Mouse (Mus musculus) limb, embryonic 14.5 days (tissue): ENCODE measurements around the gene Prcd. TPM values are rescaled to one million over a fixed set of nuclear protein-coding genes. Genes with fewer than 3 reads are reported as not detected.

Experiments used
- ATAC-seq: fragments of 200-750 bp; cut with Nextera tagmentation; 2 replicates; pipeline ENCODE4 v1.8.0; 2017; ENCODE audit warnings: low read depth, moderate number of reproducible peaks, moderate TSS enrichment; ENCODE audit not compliant: low FRiP score
- DNase-seq: peaks from one replicate; pipeline ENCODE4 v3.0.0-alpha.2; 2015; ENCODE audit warnings: low spot score
- H3K27ac ChIP-seq: fragments of 300-500 bp; sonication (generic); replicated peaks from 2 replicates; pipeline ENCODE4 v1.5.1; 2014; ENCODE audit warnings: low read depth, mild to moderate bottlenecking, low read length, moderate library complexity, mixed read lengths
- H3K27me3 ChIP-seq: fragments of 300-500 bp; sonication (generic); 2 replicates; pipeline ENCODE4 v1.6.1; 2014; ENCODE audit warnings: low read length, mixed read lengths; ENCODE audit not compliant: control insufficient read depth, insufficient read depth
- H3K36me3 ChIP-seq: fragments of 300-500 bp; sonication (generic); 2 replicates; pipeline ENCODE4 v1.6.1; 2014; ENCODE audit warnings: mild to moderate bottlenecking, low read length, moderate library complexity, mixed read lengths; ENCODE audit not compliant: control insufficient read depth, insufficient read depth
- H3K4me1 ChIP-seq: fragments of 300-500 bp; sonication (generic); 2 replicates; pipeline ENCODE4 v1.6.1; 2014; ENCODE audit warnings: antibody characterized with exemption, low read length, mixed read lengths; ENCODE audit not compliant: control insufficient read depth, insufficient read depth
- H3K4me2 ChIP-seq: fragments of 300-500 bp; sonication (generic); replicated peaks from 2 replicates; pipeline ENCODE4 v1.6.1; 2014; ENCODE audit warnings: low read depth, mild to moderate bottlenecking, low read length, moderate library complexity; ENCODE audit not compliant: severe bottlenecking
- H3K4me3 ChIP-seq: fragments of 300-500 bp; sonication (generic); replicated peaks from 2 replicates; pipeline ENCODE4 v1.5.1; 2014; ENCODE audit warnings: low read length
- H3K9ac ChIP-seq: fragments of 300-500 bp; sonication (generic); 2 replicates; pipeline ENCODE4 v1.6.1; 2014; ENCODE audit warnings: mild to moderate bottlenecking, low read depth, low read length, moderate library complexity; ENCODE audit not compliant: severe bottlenecking
- H3K9me3 ChIP-seq: fragments of 300-500 bp; sonication (generic); 2 replicates; pipeline ENCODE4 v1.6.1; 2016; ENCODE audit warnings: low read length; ENCODE audit not compliant: control insufficient read depth
- POLR2A ChIP-seq: fragments of 200-500 bp; IDR thresholded peaks from 2 replicates; pipeline ENCODE4 v1.8.0; 2012; ENCODE audit warnings: inconsistent platforms, mild to moderate bottlenecking, moderate library complexity, borderline replicate concordance; ENCODE audit not compliant: insufficient read depth, insufficient read length; ENCODE audit errors: extremely low read depth
- WGBS: fragments of 180-500 bp; shearing (Covaris S2); extraction: QIAGEN DNeasy Blood & Tissue Kit; methylation state at CpG from one replicate; pipeline ENCODE4 v1.1.7; 2014; 5-methylcytosine and 5-hydroxymethylcytosine counted together
- polyA plus RNA-seq, 2 experiments: library from polyadenylated mRNA; depleted of rRNA in 1 of 2; stranded (reverse) in 1 of 2; unstranded in 1 of 2; fragments of >200 nt; fragmentation: Nextera tagmentation in 1 of 2; extraction: Ambion mirVana in 1 of 2; gene quantifications; 2 replicates each; pipeline versions ENCODE4 v1.2.1 to v1.2.3; 2012 to 2014

The Prcd gene
- polyA plus RNA-seq, 2 experiments: 0.85 to 1.2 TPM

- Histone ChIP-seq H3K9ac (peak overlapping the region; percentile 34; the same call in 1 of the 2 replicates), H3K4me3 (peak overlapping the region; percentile 14; the same call in 1 of the 2 replicates), H3K4me2 (peak overlapping the region; percentile 55), H3K36me3 (no peaks in the 10 kb centered on the region), H3K27ac (no peak overlapping the region), H3K27me3 (no peaks in the 10 kb centered on the region), H3K4me1 (peaks cover 21% of the 10 kb centered on the region), H3K9me3 (no peaks in the 10 kb centered on the region)
- peak; percentile 85 for DNase-seq
- TF ChIP-seq POLR2A: no peak
- WGBS: 39% methylated on average over 14 of the region's 14 CpGs
- peak; percentile 74 for ATAC-seq
Observed at GRCm38 (mm10) chr11:116642681-116643578, 10.4 kb upstream of the Prcd start.

GRCm38 (mm10) chr11:116643579-116644224 lies 9.6 kb upstream of the Prcd start:
- no peak for ATAC-seq
- no peak for TF ChIP-seq POLR2A
- Histone ChIP-seq H3K36me3 (no peaks in the 10 kb centered on the region), H3K27ac (no peak overlapping the region), H3K27me3 (no peaks in the 10 kb centered on the region), H3K9me3 (no peaks in the 10 kb centered on the region), H3K9ac (peak overlapping the region; percentile 34; the same call in 1 of the 2 replicates), H3K4me1 (peaks cover 27% of the 10 kb centered on the region), H3K4me2 (peak overlapping the region; percentile 55), H3K4me3 (peak overlapping the region; percentile 14; the same call in 1 of the 2 replicates)
- DNase-seq: no peak
- WGBS: 15% methylated on average over 18 of the region's 19 CpGs

GRCm38 (mm10) chr11:116644225-116645112 lies 8.9 kb upstream of the Prcd start:
- Histone ChIP-seq H3K9me3 (no peaks in the 10 kb centered on the region), H3K27me3 (no peaks in the 10 kb centered on the region), H3K4me1 (peaks cover 27% of the 10 kb centered on the region), H3K27ac (no peak overlapping the region), H3K4me2 (no peak overlapping the region), H3K9ac (peak overlapping the region; percentile 34; the same call in 1 of the 2 replicates), H3K4me3 (no peak overlapping the region), H3K36me3 (no peaks in the 10 kb centered on the region)
- TF ChIP-seq POLR2A: no peak
- ATAC-seq (no peak), DNase-seq (no peak)
- 47% methylated on average over 21 of the region's 21 CpGs for WGBS

GRCm38 (mm10) chr11:116645446-116646110 lies 7.8 kb upstream of the Prcd start:
- H3K27ac ChIP-seq: no peak overlapping the region
- H3K9me3 ChIP-seq: no peaks in the 10 kb centered on the region
- no peaks in the 10 kb centered on the region for H3K36me3 ChIP-seq
- H3K9ac ChIP-seq: no peak overlapping the region
- TF ChIP-seq POLR2A: no peak
- WGBS: 21% methylated on average over 7 of the region's 8 CpGs
- DNase-seq (no peak), ATAC-seq (no peak)
- no peak overlapping the region for H3K4me2 ChIP-seq
- peaks cover 27% of the 10 kb centered on the region for H3K4me1 ChIP-seq
- H3K4me3 ChIP-seq: no peak overlapping the region
- H3K27me3 ChIP-seq: no peaks in the 10 kb centered on the region

- DNase-seq (no peak), ATAC-seq (no peak)
- H3K27ac ChIP-seq: no peak overlapping the region
- no peak for TF ChIP-seq POLR2A
- 68% methylated on average over 9 of the region's 11 CpGs for WGBS
- H3K9me3 ChIP-seq: no peaks in the 10 kb centered on the region
- no peak overlapping the region for H3K4me3 ChIP-seq
- no peaks in the 10 kb centered on the region for H3K27me3 ChIP-seq
- no peak overlapping the region for H3K9ac ChIP-seq
- no peaks in the 10 kb centered on the region for H3K36me3 ChIP-seq
- peaks cover 27% of the 10 kb centered on the region for H3K4me1 ChIP-seq
- H3K4me2 ChIP-seq: no peak overlapping the region
Observed at GRCm38 (mm10) chr11:116646136-116646535, 7.2 kb upstream of the Prcd start.
